Mouse (Mus musculus): ENCODE data around the gene Vps4a. TPM values are rescaled to one million over a fixed set of nuclear protein-coding genes. Genes with fewer than 3 reads are reported as not detected.

The Vps4a gene
- polyA plus RNA-seq (2017; shearing (Covaris generic)) = 70.0 TPM

GRCm38 (mm10) chr8:107030650-107031576, at the start of gene Vps4a:
Vps4a (plus strand) TSS chr8:107031222.

GRCm38 (mm10) chr8:107048061-107048941, 17.3 kb downstream of the Vps4a start, which contains the start of gene Pdf:
Pdf (minus strand) TSS chr8:107048614.

GRCm38 (mm10) chr8:107056076-107056972, 25.3 kb downstream of the Vps4a start, which contains the start of the genes Cog8 and Nip7:
Cog8 (minus strand) TSS chr8:107056689.
Nip7 (plus strand) TSS chr8:107056877.

GRCm38 (mm10) chr8:107065511-107066496, 34.8 kb downstream of the Vps4a start, which contains the start of gene Tmed6:
Tmed6 (minus strand) TSS chr8:107065644.

Other genes starting within 250 kb of the Vps4a start
- gene Has3, start 161.0 kb upstream of the Vps4a start, polyA plus RNA-seq (2017; shearing (Covaris generic)) = not detected
- gene Utp4, start 137.6 kb upstream of the Vps4a start, polyA plus RNA-seq (2017; shearing (Covaris generic)) = 59.9 TPM
- 9.1 TPM for gene Sntb2, start 95.5 kb upstream of the Vps4a start, polyA plus RNA-seq (2017; shearing (Covaris generic))
- 16.5 TPM for gene Pdf, start 17.4 kb downstream of the Vps4a start, polyA plus RNA-seq (2017; shearing (Covaris generic))
- gene Cog8, start 25.5 kb downstream of the Vps4a start, polyA plus RNA-seq (2017; shearing (Covaris generic)) = 74.1 TPM
- 82.4 TPM for gene Nip7, start 25.7 kb downstream of the Vps4a start, polyA plus RNA-seq (2017; shearing (Covaris generic))
- gene Tmed6, start 34.4 kb downstream of the Vps4a start, polyA plus RNA-seq (2017; shearing (Covaris generic)) = not detected
- gene Terf2, start 65.3 kb downstream of the Vps4a start, polyA plus RNA-seq (2017; shearing (Covaris generic)) = 28.7 TPM
- gene Cyb5b, start 119.4 kb downstream of the Vps4a start, polyA plus RNA-seq (2017; shearing (Covaris generic)) = 69.8 TPM